Mouse (Mus musculus) 416B (cell line): Measurements from ENCODE around the gene C1ra.
A peak's percentile ranks its signal among the peaks of the same experiment; 100 is the strongest.
"Not testable (repeated sequence)": the region's sequence is repeated elsewhere in the genome, so short reads cannot be mapped to it uniquely, and the experiment has no call there.

Experiments used
- DNase-seq: peaks from one replicate; pipeline ENCODE4 v3.0.0; 2011; ENCODE audit warnings: low read depth

The C1ra gene

DNA sequence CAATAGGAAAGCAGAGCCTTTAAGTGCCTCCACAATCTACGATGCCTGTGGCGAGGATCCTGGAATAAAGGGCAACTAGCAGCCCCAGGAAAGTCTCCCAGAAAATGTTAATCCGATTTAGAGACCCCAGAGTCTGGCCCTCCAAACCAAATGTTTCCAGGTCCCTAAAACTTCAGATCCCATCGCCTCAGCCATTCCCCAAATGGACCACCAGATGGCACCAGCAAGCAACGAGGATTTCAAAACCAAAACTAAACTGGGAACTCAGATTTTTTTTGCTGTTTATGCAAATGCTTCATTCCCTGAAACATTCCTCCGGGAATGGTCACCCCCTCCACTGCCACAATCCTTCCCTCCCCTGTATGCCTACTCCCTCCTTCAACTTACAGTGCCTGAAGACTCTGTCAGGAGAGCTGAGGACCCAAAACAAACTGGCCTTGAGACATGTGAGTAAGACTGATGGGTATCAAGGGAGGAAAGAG, at the start of gene C1ra:
Gene C1ra (plus strand): TSS at position 51 of the 482 bp plus-strand sequence.
- peak; percentile 69 for DNase-seq

DNA sequence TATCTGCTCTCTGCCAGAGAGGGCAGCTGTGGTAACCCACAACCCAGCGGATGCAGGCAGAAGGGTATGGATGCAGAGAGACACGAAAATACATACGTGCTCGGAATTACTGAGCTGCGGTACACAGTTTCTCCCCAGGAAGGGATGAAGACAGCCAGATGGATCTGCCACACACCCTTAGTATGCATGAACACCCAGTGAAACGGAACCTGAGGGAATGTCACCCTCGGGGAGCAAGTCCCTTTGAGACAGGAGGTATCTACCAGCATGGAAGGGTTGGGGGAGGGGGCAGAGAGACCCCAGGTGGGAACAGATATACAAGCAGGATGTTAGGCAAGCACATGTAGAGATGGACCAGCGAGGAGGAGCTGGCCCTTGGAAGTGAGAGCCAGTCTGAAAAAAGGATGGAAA, 48.3 kb upstream of the C1ra start:
- no peak for DNase-seq

DNA sequence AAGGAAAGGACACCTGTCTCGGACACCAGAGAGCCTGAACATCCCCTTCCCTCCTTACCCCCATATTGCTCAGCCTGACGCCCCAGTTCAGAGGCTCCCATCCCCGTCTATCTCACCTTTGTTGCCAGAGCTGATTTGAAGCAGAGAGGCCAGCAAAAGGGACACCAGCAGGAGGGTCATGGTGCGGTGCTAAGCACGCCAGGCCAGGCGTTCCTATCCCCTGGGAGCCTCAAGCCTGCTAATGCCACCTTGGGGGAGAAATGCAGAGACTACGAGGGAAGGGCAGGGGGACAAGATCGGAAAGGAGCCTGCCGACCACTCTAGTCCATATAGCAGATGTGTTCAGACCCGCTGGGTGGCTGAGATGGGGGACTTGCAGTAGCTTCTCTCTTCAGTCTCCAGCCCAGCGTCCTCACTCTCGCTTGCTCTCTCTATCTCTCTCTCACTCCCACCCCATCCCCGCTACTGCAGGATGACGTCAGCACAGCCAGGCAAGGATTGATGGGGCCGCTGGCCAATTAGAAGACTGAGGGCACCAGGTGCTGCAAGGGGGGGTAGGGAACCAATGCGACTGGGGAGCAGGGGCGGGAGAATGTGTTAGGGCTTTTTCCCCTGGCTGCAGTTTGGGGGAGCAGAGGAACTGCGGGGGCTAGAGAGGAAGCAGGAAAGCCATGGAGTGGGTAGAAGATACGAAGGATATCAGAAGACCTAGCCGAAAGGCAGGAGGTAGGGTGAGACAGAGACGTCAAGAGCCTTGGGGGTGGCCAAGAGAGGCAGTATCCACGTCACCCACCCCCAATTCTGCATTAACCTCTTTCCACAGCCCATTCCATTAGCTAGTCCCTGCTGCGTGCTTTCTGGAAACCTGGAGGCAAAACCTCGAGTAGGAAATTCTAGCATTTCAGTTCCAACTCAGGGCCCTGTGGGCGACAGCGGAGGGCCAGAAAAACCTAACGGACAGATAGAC, 47.6 kb upstream of the C1ra start, which contains the start of gene Clstn3:
Gene Clstn3 (minus strand): TSS at position 490 of the 967 bp plus-strand sequence.
- DNase-seq = no peak

- no peak for DNase-seq
These were observed 46.9 kb upstream of the C1ra start for GRCm38 (mm10) chr6:124465299-124465698.

GRCm38 (mm10) chr6:124465729-124466128, 46.5 kb upstream of the C1ra start:
- DNase-seq = no peak

DNA sequence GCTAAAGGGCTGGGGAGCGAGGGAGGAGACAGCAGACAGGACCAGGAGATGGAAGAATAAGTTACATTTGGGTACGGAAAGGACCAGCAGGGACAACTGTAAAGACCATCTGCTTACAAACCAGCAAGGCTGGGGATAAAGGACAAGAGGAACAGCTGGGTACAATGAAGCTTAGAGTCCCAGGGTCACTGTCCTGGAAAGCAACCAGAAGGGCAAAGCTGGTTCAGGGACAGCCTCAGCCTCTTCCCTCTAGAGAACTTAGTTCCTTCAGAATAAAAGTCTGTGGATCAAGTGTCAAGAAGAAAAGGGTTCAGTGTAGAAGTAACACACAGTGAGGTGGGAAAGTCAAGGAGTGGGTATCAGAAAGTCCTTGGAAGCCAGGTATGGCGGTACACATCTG, 41.1 kb upstream of the C1ra start:
- DNase-seq = no peak

DNA sequence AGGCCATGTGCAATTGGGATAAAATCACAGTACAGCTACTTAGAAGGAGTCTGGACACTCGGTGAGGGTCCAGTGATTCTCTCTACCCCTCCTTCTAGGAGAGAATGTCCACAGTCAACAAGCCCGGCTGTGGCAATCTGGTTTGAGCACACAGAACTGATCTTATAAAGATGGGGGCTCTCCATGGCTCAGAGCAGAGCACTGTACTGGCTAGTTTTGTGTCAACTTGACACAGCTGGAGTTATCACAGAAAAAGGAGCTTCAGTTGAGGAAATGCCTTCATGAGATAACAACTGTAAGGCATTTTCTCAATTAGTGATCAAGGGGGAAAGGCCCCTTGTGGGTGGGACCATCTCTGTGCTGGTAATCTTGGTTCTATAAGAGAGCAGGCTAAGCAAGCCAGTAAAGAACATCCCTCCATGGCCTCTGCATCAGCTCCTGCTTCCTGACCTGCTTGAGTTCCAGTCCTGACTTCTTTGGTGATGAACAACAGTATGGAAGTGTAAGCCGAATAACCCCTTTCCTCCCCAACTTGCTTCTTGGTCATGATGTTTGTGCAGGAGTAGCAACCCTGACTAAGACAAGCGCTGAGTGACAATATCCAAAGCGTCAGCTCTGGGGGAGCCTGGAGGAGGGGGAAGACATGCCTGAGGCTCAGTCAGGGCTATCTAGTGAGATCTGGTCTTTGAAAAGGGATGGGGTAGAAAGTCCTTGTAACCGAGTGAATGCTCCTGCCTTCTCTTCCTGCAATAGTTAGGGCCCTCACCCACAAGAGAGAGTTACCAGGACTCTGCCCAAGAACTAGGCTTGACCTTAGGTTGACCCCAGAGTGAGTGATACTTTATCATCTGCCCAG, 40.2 kb upstream of the C1ra start:
- not testable (repeated sequence) for DNase-seq

DNA sequence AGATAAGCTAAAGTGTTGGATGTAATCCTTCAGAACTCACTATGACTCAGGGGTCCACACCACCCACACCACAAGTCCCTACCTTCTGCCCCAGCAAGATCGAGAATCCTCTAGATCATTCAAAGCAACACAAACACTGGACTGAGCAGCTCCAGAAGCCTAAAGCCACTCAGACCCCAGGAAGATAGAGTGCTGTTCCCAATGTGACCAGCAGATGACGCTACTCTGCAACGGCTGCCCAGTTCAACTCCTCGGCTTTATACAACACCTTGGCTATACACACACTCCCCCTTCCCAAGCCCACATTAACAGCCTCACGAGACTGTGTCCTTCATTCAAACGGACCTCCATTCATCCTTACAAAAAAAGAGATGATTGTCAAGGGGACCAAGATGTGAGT, 39.4 kb upstream of the C1ra start:
- DNase-seq = peak; percentile 80

GRCm38 (mm10) chr6:124474621-124475020, 37.6 kb upstream of the C1ra start:
- DNase-seq = peak; percentile 95

GRCm38 (mm10) chr6:124475335-124476075, 36.7 kb upstream of the C1ra start:
- DNase-seq = peak; percentile 77

GRCm38 (mm10) chr6:124476216-124476615, 36.0 kb upstream of the C1ra start:
- peak; percentile 44 for DNase-seq

GRCm38 (mm10) chr6:124476796-124477195, 35.4 kb upstream of the C1ra start:
- peak; percentile 45 for DNase-seq

- peak; percentile 72 for DNase-seq
These were observed 35.0 kb upstream of the C1ra start for GRCm38 (mm10) chr6:124477221-124477655.

DNA sequence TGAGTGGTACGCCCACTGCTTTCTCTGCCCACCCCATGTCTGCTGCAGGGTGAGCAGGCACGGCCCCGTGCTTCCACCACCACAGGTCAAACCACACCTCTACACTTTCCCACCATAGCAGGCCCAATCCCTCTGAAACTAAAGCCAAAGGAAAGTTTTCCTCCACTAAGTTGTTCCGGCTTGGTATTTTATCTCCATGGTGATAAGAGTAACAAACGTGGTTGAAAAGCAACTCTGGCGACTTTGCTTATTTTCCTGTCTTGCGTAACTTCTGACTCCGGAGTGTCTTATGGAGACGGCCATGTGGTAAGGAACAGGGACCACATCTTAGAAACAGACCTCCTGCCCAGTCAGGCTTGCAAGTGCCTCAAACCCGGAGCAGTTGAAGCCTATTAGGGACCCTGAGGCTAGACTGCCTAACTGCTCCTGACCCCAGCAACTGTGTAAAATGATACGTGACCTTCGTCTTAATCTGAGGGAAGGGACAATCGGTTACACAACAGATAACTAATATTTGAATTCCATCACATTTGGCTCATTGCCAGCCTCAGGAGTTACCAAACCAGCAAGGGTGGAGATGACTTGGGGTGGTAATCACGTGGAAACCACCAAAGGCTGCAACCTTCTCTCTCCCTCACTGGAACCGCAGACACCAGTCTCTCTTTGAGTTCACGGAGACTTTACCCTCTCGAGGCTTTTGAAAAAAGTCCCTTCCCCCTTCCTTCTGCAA, 34.1 kb upstream of the C1ra start:
- peak; percentile 97 for DNase-seq

DNA sequence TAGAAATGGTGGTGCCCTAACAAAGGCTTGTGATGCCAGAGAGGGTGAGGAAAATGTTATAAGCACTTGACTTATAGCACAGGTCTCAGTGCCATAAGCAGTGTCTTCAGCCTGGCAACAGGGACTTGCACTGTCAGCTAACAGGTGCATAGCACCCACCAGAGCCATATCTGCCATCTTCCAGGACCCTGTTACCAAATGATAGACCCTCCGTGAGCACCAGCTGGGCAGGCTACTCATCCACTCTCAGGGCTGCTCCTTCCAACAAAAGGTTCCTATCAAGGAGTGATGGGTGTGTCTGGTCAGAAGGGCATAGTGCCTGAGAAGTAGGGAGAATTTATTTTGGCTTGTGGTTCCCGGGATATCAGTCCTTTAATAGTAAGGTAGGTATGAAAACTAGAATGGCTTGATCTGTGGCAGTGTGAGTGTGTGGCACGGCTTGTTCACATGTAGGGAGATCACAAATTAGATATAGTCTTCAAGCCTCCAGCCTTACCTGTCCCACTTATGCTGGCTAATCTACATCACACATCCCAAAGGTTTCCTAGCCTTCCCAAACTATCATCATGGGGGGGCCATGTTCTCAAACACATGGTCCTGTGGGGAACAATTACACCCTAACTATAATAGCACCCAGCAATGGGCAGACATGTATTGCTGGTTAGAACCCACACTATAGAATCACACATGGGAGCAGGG, 33.2 kb upstream of the C1ra start:
- DNase-seq = no peak

GRCm38 (mm10) chr6:124479573-124479930, 32.7 kb upstream of the C1ra start:
- peak; percentile 73 for DNase-seq

DNA sequence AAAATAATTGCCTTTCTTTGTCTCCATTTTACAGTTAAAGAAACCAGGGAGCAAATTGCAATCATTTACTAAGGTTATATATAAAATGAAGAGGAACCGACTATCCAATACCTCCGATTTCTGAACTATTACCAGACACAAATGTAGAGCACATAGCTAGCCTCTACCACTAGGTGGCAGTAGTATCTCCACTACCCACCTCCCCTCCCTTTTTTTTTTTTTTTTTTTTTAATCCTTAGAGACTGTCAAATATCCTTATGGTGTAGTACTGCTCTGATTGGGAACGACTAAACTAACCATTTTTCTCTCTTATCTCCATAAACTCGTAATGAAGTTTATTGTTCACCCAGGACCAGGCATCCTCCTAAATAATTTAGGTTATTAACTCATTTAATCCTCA, 31.9 kb upstream of the C1ra start:
- peak; percentile 80 for DNase-seq

GRCm38 (mm10) chr6:124481571-124481970, 30.6 kb upstream of the C1ra start:
- peak; percentile 71 for DNase-seq

GRCm38 (mm10) chr6:124483831-124484230, 28.4 kb upstream of the C1ra start:
- peak; percentile 36 for DNase-seq

DNA sequence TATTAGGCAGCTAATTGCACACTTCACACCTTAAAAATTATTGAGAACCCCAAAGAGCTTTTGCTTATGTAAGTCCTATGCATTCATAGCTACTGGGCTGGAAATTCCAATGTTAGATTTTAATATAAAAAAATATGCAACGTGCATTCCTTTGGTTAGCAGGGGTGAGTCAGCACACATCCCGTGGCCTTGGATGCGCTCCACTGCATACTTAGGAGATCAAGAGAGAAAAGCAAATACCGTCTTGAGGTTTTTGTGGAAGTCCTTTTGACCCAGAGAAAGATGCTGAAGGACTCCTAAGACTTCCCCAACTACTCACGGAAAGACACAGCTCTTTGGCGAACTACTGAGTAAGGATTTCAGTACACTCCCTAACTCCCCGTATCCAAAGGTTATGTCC, 27.4 kb upstream of the C1ra start:
- DNase-seq = peak; percentile 62
